Mouse (Mus musculus): ENCODE measurements around the gene Smtnl2. TPM values are rescaled to one million over a fixed set of nuclear protein-coding genes. Genes with fewer than 3 reads are reported as not detected.
A peak's percentile ranks its signal among the peaks of the same experiment; 100 is the strongest.

Smtnl2 gene
- polyA plus RNA-seq, 1 experiment from 2014 or later, result 3.5 TPM

- Histone ChIP-seq H3K4me3 (ENCODE audit: low read depth, low read length) (no peak overlapping the region), H3K36me3 (replicated peaks; ENCODE audit: insufficient read depth, low read length) (no peaks in the 10 kb centered on the region), H3K9ac (replicated peaks) (no peak overlapping the region), H3K9me3 (ENCODE audit: low read length) (no peaks in the 10 kb centered on the region), H3K4me2 (ENCODE audit: low read depth, low read length) (no peak overlapping the region), H3K27ac (ENCODE audit: low read depth) (no peak overlapping the region), H3K27me3 (ENCODE audit: insufficient read depth, low read length) (no peaks in the 10 kb centered on the region), H3K4me1 (ENCODE audit: insufficient read depth) (no peaks in the 10 kb centered on the region)
- ATAC-seq (no peak), DNase-seq (no peak)
- TF ChIP-seq CTCF (IDR thresholded peaks at IDR 0.05; ENCODE audit: low read depth) (no peak), EP300 (IDR thresholded peaks at IDR 0.05; ENCODE audit: low read depth) (no peak)
- WGBS (ENCODE audit: insufficient replicate concordance), result 69% methylated on average over 5 of the region's 5 CpGs
Observed at GRCm38 (mm10) chr11:72402017-72402416, 9.5 kb downstream of the Smtnl2 start.

GRCm38 (mm10) chr11:72401068-72401467 is 10.4 kb downstream of the Smtnl2 start:
- WGBS (ENCODE audit: insufficient replicate concordance), result 91% methylated on average over 12 of the region's 12 CpGs
- no peak overlapping the region for H3K9ac ChIP-seq (replicated peaks)
- H3K4me2 ChIP-seq (ENCODE audit: low read depth, low read length), result no peak overlapping the region
- no peaks in the 10 kb centered on the region for H3K4me1 ChIP-seq (ENCODE audit: insufficient read depth)
- ATAC-seq (no peak), DNase-seq (no peak)
- no peaks in the 10 kb centered on the region for H3K27me3 ChIP-seq (ENCODE audit: insufficient read depth, low read length)
- no peaks in the 10 kb centered on the region for H3K36me3 ChIP-seq (replicated peaks; ENCODE audit: insufficient read depth, low read length)
- no peak overlapping the region for H3K27ac ChIP-seq (ENCODE audit: low read depth)
- no peaks in the 10 kb centered on the region for H3K9me3 ChIP-seq (ENCODE audit: low read length)
- TF ChIP-seq EP300 (IDR thresholded peaks at IDR 0.05; ENCODE audit: low read depth), result no peak
- no peak for TF ChIP-seq CTCF (IDR thresholded peaks at IDR 0.05; ENCODE audit: low read depth)
- H3K4me3 ChIP-seq (ENCODE audit: low read depth, low read length), result no peak overlapping the region

- no peaks in the 10 kb centered on the region for H3K4me1 ChIP-seq (ENCODE audit: insufficient read depth)
- no peak overlapping the region for H3K9ac ChIP-seq (replicated peaks)
- no peak overlapping the region for H3K4me2 ChIP-seq (ENCODE audit: low read depth, low read length)
- no peaks in the 10 kb centered on the region for H3K27me3 ChIP-seq (ENCODE audit: insufficient read depth, low read length)
- H3K9me3 ChIP-seq (ENCODE audit: low read length), result no peaks in the 10 kb centered on the region
- H3K4me3 ChIP-seq (ENCODE audit: low read depth, low read length), result no peak overlapping the region
- ATAC-seq (no peak), DNase-seq (no peak)
- 79% methylated on average over 8 of the region's 8 CpGs for WGBS (ENCODE audit: insufficient replicate concordance)
- TF ChIP-seq EP300 (IDR thresholded peaks at IDR 0.05; ENCODE audit: low read depth), result no peak
- TF ChIP-seq CTCF (IDR thresholded peaks at IDR 0.05; ENCODE audit: low read depth), result no peak
- no peaks in the 10 kb centered on the region for H3K36me3 ChIP-seq (replicated peaks; ENCODE audit: insufficient read depth, low read length)
- no peak overlapping the region for H3K27ac ChIP-seq (ENCODE audit: low read depth)
Observed at GRCm38 (mm10) chr11:72397811-72398525, 13.5 kb downstream of the Smtnl2 start.

- H3K4me2 ChIP-seq (ENCODE audit: low read depth, low read length), result no peak overlapping the region
- no peak for ATAC-seq
- H3K9ac ChIP-seq (replicated peaks), result no peak overlapping the region
- H3K27me3 ChIP-seq (ENCODE audit: insufficient read depth, low read length), result no peaks in the 10 kb centered on the region
- DNase-seq, result peak; percentile 45
- H3K4me1 ChIP-seq (ENCODE audit: insufficient read depth), result no peaks in the 10 kb centered on the region
- 68% methylated on average over 10 of the region's 10 CpGs for WGBS (ENCODE audit: insufficient replicate concordance)
- no peaks in the 10 kb centered on the region for H3K36me3 ChIP-seq (replicated peaks; ENCODE audit: insufficient read depth, low read length)
- H3K27ac ChIP-seq (ENCODE audit: low read depth), result no peak overlapping the region
- no peaks in the 10 kb centered on the region for H3K9me3 ChIP-seq (ENCODE audit: low read length)
- TF ChIP-seq CTCF (IDR thresholded peaks at IDR 0.05; ENCODE audit: low read depth) (no peak), EP300 (IDR thresholded peaks at IDR 0.05; ENCODE audit: low read depth) (no peak)
- H3K4me3 ChIP-seq (ENCODE audit: low read depth, low read length), result no peak overlapping the region
Observed at GRCm38 (mm10) chr11:72397072-72397471, 14.4 kb downstream of the Smtnl2 start.

GRCm38 (mm10) chr11:72396621-72397020 is 14.9 kb downstream of the Smtnl2 start:
- Histone ChIP-seq H3K4me3 (ENCODE audit: low read depth, low read length) (no peak overlapping the region), H3K27ac (ENCODE audit: low read depth) (no peak overlapping the region), H3K9ac (replicated peaks) (no peak overlapping the region), H3K36me3 (replicated peaks; ENCODE audit: insufficient read depth, low read length) (no peaks in the 10 kb centered on the region), H3K27me3 (ENCODE audit: insufficient read depth, low read length) (no peaks in the 10 kb centered on the region), H3K4me2 (ENCODE audit: low read depth, low read length) (no peak overlapping the region), H3K4me1 (ENCODE audit: insufficient read depth) (no peaks in the 10 kb centered on the region), H3K9me3 (ENCODE audit: low read length) (no peaks in the 10 kb centered on the region)
- WGBS (ENCODE audit: insufficient replicate concordance), result 64% methylated on average over 7 of the region's 7 CpGs
- ATAC-seq (no peak), DNase-seq (no peak)
- TF ChIP-seq EP300 (IDR thresholded peaks at IDR 0.05; ENCODE audit: low read depth) (no peak), CTCF (IDR thresholded peaks at IDR 0.05; ENCODE audit: low read depth) (no peak)

GRCm38 (mm10) chr11:72395652-72396051 is 15.9 kb downstream of the Smtnl2 start:
- Histone ChIP-seq H3K4me2 (ENCODE audit: low read depth, low read length) (no peak overlapping the region), H3K36me3 (replicated peaks; ENCODE audit: insufficient read depth, low read length) (no peaks in the 10 kb centered on the region), H3K27ac (ENCODE audit: low read depth) (no peak overlapping the region), H3K9ac (replicated peaks) (no peak overlapping the region), H3K4me3 (ENCODE audit: low read depth, low read length) (no peak overlapping the region), H3K27me3 (ENCODE audit: insufficient read depth, low read length) (no peaks in the 10 kb centered on the region), H3K4me1 (ENCODE audit: insufficient read depth) (no peaks in the 10 kb centered on the region), H3K9me3 (ENCODE audit: low read length) (no peaks in the 10 kb centered on the region)
- no peak for TF ChIP-seq EP300 (IDR thresholded peaks at IDR 0.05; ENCODE audit: low read depth)
- no peak for TF ChIP-seq CTCF (IDR thresholded peaks at IDR 0.05; ENCODE audit: low read depth)
- ATAC-seq (no peak), DNase-seq (no peak)
- 89% methylated on average over 6 of the region's 6 CpGs for WGBS (ENCODE audit: insufficient replicate concordance)
